Mouse (Mus musculus) liver, postnatal 0 days (tissue): ENCODE data around the gene Gm10309.

Source experiments
- CTCF ChIP-seq: sonication (generic); IDR thresholded peaks from 2 replicates; pipeline ENCODE4 v1.5.1; 2016; ENCODE audit warnings: antibody characterized with exemption, low read depth
- EP300 ChIP-seq: IDR thresholded peaks from 2 replicates; pipeline ENCODE4 v1.6.1; 2016; ENCODE audit warnings: antibody characterized with exemption, low read depth, mild to moderate bottlenecking

GRCm38 (mm10) chr17:86516630-86517029 lies 11.6 kb upstream of the Gm10309 start:
- no peak for TF ChIP-seq CTCF
- TF ChIP-seq EP300 = no peak
